ENCODE assay signal across 9 mouse cellular contexts in the genomic region with DNA sequence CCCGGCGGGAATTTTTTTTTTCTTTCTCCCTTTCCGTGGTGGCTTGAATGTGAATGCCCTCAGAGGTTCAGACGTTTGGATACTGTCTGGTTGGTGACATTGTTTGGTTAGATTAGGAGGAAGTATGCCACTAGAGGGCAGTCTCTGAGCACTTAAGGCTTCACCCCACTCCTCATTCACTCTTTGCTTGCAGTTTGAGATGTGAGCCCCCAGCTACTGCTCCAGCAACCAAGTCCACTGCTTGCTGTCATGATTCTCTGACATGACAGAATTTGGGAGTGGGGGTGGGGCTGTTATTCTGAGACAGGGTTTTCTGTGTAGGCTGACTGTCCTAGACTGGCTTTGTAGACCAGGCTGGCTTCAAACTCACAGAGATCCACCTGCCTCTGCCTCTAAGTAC. TPM values are rescaled to one million over a fixed set of nuclear protein-coding genes. Genes with fewer than 3 reads are reported as not detected.
DNase-seq lines count a peak whose midpoint lies in the region; ATAC-seq lines count a peak whose summit lies in the region.
"Had no signal": no experiment of that assay in that cellular context is flagged by ENCODE, and none has a peak within 500 bp of the region (broad histone marks: within the 10 kb centered on the region; RNA-seq: fewer than 3 reads in every experiment).

No protein-coding gene starts in this region.

- peaks cover 2% of the 10 kb centered on the region; the same call in 1 of the 2 replicates for H3K36me3 ChIP-seq in intestine, embryonic 14.5 days (ENCODE audit: control insufficient read depth, insufficient read depth, low read length)
- peaks cover 3% of the 10 kb centered on the region; the same call in 1 of the 2 replicates for H3K36me3 ChIP-seq in intestine, embryonic 16.5 days (ENCODE audit: control insufficient read depth, insufficient read depth, low read length)

- H3K9ac ChIP-seq in intestine, embryonic 14.5 days (ENCODE audit: low read length): no peak overlapping the region
- no peak overlapping the region for H3K9ac ChIP-seq in intestine, embryonic 16.5 days (ENCODE audit: low read depth, low read length)
- H3K9ac ChIP-seq: lung, embryonic 15.5 days had no signal

- H3K9me3 ChIP-seq in intestine, embryonic 14.5 days (ENCODE audit: control insufficient read depth, low read length): no peaks in the 10 kb centered on the region
- no peaks in the 10 kb centered on the region for H3K9me3 ChIP-seq in intestine, embryonic 16.5 days (ENCODE audit: control insufficient read depth, low read length)
- H3K9me3 ChIP-seq: lung, embryonic 15.5 days had no signal

- WGBS in intestine, embryonic 14.5 days: 12% methylated on average over 4 of the region's 4 CpGs
- 8% methylated on average over 4 of the region's 4 CpGs for WGBS in intestine, embryonic 16.5 days

- H3K4me1 ChIP-seq in intestine, embryonic 14.5 days (replicated peaks; ENCODE audit: control insufficient read depth, insufficient read depth, low read length): no peaks in the 10 kb centered on the region
- no peaks in the 10 kb centered on the region for H3K4me1 ChIP-seq in intestine, embryonic 16.5 days (ENCODE audit: control insufficient read depth, insufficient read depth, low read length)
- H3K4me1 ChIP-seq: lung, embryonic 15.5 days had no signal

- peak; percentile 58 for DNase-seq in intestine, embryonic 14.5 days (ENCODE audit: low spot score)
- peak; percentile 62 for DNase-seq in A20 (ENCODE audit: low read depth, low spot score)
- peak; percentile 86 for DNase-seq in ES-CJ7 (ENCODE audit: low read depth, low spot score)
- peak; percentile 37 for DNase-seq in embryo, embryonic 9.5 days (ENCODE audit: extremely low spot score)
- no peak for DNase-seq in ovary, postnatal 10 days (ENCODE audit: low spot score)
- DNase-seq in heart, postnatal 36 days: no peak

- no peak overlapping the region for H3K4me3 ChIP-seq in intestine, embryonic 14.5 days (ENCODE audit: low read depth, low read length)
- H3K4me3 ChIP-seq in intestine, embryonic 16.5 days (ENCODE audit: low read length): no peak overlapping the region
- H3K4me3 ChIP-seq: lung, embryonic 15.5 days had no signal

- H3K4me2 ChIP-seq in intestine, embryonic 14.5 days (ENCODE audit: low read length): no peak overlapping the region
- no peak overlapping the region for H3K4me2 ChIP-seq in intestine, embryonic 16.5 days (ENCODE audit: low read depth, low read length)
- H3K4me2 ChIP-seq: lung, embryonic 15.5 days had no signal

- ATAC-seq in intestine, embryonic 14.5 days (replicated peaks; ENCODE audit: low FRiP score, low TSS enrichment, low read depth): no peak
- no peak for ATAC-seq in intestine, embryonic 16.5 days
- ATAC-seq in megakaryocyte-erythroid progenitor cell, adult 5-6 weeks (replicated peaks; ENCODE audit: low FRiP score, low TSS enrichment, poor library complexity, severe bottlenecking): peak; percentile 71

- H3K27ac ChIP-seq in intestine, embryonic 14.5 days (ENCODE audit: low read depth): no peak overlapping the region
- no peak overlapping the region for H3K27ac ChIP-seq in intestine, embryonic 16.5 days (ENCODE audit: low read length)
- H3K27ac ChIP-seq: lung, embryonic 15.5 days had no signal

- H3K27me3 ChIP-seq in intestine, embryonic 14.5 days (replicated peaks; ENCODE audit: control insufficient read depth, insufficient read depth, low read length): no peaks in the 10 kb centered on the region
- H3K27me3 ChIP-seq in intestine, embryonic 16.5 days (replicated peaks; ENCODE audit: control insufficient read depth, insufficient read depth, low read length): no peaks in the 10 kb centered on the region
- H3K27me3 ChIP-seq: lung, embryonic 15.5 days had no signal

- intact Hi-C loops in heart, postnatal 36 days (cut with DNase I): loop anchor here (1.0 to 2.0 kb wide), 2 partner anchors 35 to 107 kb away; no protein-coding TSS in a partner anchor

RNA-seq across cellular contexts. Expression of a gene that starts 12.9 kb away (rescaled TPM):
- polyA plus RNA-seq in intestine, embryonic 14.5 days (2014; fragmentation: Nextera tagmentation; extraction: Ambion mirVana): 19.9 and 21.3 TPM in 2 replicates
- 4.5 and 11.3 TPM in 2 replicates for polyA plus RNA-seq in intestine, embryonic 16.5 days (2015; fragmentation: Nextera tagmentation; extraction: Ambion mirVana)
- total RNA-seq in megakaryocyte-erythroid progenitor cell, adult 5-6 weeks (2014; fragmentation: Nextera tagmentation): 22.5 and 23.7 TPM in 2 replicates
- total RNA-seq in megakaryocyte-erythroid progenitor cell, adult 5-6 weeks (2017): 21.4 and 27.4 TPM in 2 replicates
- 10 to 100 TPM; 37.2 to 41.2 TPM for total RNA-seq in heart, postnatal 36 days (2021)

RNA-seq across cellular contexts. Expression of a gene that starts 17.0 kb away (rescaled TPM):
- polyA plus RNA-seq in intestine, embryonic 14.5 days (2014; fragmentation: Nextera tagmentation; extraction: Ambion mirVana): 40.9 and 44.1 TPM in 2 replicates
- 39.0 and 42.7 TPM in 2 replicates for polyA plus RNA-seq in intestine, embryonic 16.5 days (2015; fragmentation: Nextera tagmentation; extraction: Ambion mirVana)
- 1.3 and 5.4 TPM in 2 replicates for total RNA-seq in megakaryocyte-erythroid progenitor cell, adult 5-6 weeks (2014; fragmentation: Nextera tagmentation)
- 1.8 and 2.9 TPM in 2 replicates for total RNA-seq in megakaryocyte-erythroid progenitor cell, adult 5-6 weeks (2017)
- 10 to 100 TPM; 71.3 to 89.9 TPM for total RNA-seq in heart, postnatal 36 days (2021)

RNA-seq across cellular contexts. Expression of a gene that starts 32.0 kb away (rescaled TPM):
- polyA plus RNA-seq in intestine, embryonic 14.5 days (2014; fragmentation: Nextera tagmentation; extraction: Ambion mirVana): 0.40 TPM in 1 of 2 replicates, not detected in the other
- polyA plus RNA-seq in intestine, embryonic 16.5 days (2015; fragmentation: Nextera tagmentation; extraction: Ambion mirVana): not detected in 2 replicates
- not detected in 2 replicates for total RNA-seq in megakaryocyte-erythroid progenitor cell, adult 5-6 weeks (2014; fragmentation: Nextera tagmentation)
- total RNA-seq in megakaryocyte-erythroid progenitor cell, adult 5-6 weeks (2017): not detected in 2 replicates
- 100 to 1,000 TPM in 1 of 2 experiments, 10 to 100 TPM in 1; 93.0 to 227 TPM for total RNA-seq in heart, postnatal 36 days (2021)

RNA-seq across cellular contexts. Expression of a gene that starts 46.9 kb away (rescaled TPM):
- polyA plus RNA-seq in intestine, embryonic 14.5 days (2014; fragmentation: Nextera tagmentation; extraction: Ambion mirVana): 0.28 and 0.56 TPM in 2 replicates
- 0.22 and 0.51 TPM in 2 replicates for polyA plus RNA-seq in intestine, embryonic 16.5 days (2015; fragmentation: Nextera tagmentation; extraction: Ambion mirVana)
- total RNA-seq in megakaryocyte-erythroid progenitor cell, adult 5-6 weeks (2014; fragmentation: Nextera tagmentation): not detected in 2 replicates
- total RNA-seq in megakaryocyte-erythroid progenitor cell, adult 5-6 weeks (2017): not detected in 2 replicates
- total RNA-seq in heart, postnatal 36 days (2021): 1,000 to 10,000 TPM; 1,742 to 1,804 TPM

RNA-seq across cellular contexts. Expression of a gene that starts 49.1 kb away (rescaled TPM):
- polyA plus RNA-seq in intestine, embryonic 14.5 days (2014; fragmentation: Nextera tagmentation; extraction: Ambion mirVana): 31.6 and 33.3 TPM in 2 replicates
- 50.8 and 59.7 TPM in 2 replicates for polyA plus RNA-seq in intestine, embryonic 16.5 days (2015; fragmentation: Nextera tagmentation; extraction: Ambion mirVana)
- 26.1 and 28.1 TPM in 2 replicates for total RNA-seq in megakaryocyte-erythroid progenitor cell, adult 5-6 weeks (2014; fragmentation: Nextera tagmentation)
- total RNA-seq in megakaryocyte-erythroid progenitor cell, adult 5-6 weeks (2017): 22.2 and 32.1 TPM in 2 replicates
- 100 to 1,000 TPM; 670 to 699 TPM for total RNA-seq in heart, postnatal 36 days (2021)

Comparison
In these comparisons a context has a peak if more than half of its experiments do, and no peak if none do; other contexts are left out.
1. DNase-seq: peak in intestine, embryonic 14.5 days (single experiment), A20 (single experiment), ES-CJ7 (single experiment) and embryo, embryonic 9.5 days (single experiment); none in ovary, postnatal 10 days (single experiment) and heart, postnatal 36 days (0 of 2).
2. RNA of a gene that starts 17.0 kb away (total RNA-seq): 71.3 to 89.9 TPM in heart, postnatal 36 days; 1.3 to 5.4 TPM in megakaryocyte-erythroid progenitor cell, adult 5-6 weeks; every median in the first group is over 10 times any median in the second.
3. RNA of a gene that starts 32.0 kb away (total RNA-seq): 93.0 to 227 TPM in heart, postnatal 36 days; not detected in megakaryocyte-erythroid progenitor cell, adult 5-6 weeks; every median in the first group is over 10 times any median in the second.